In the genomic region with DNA sequence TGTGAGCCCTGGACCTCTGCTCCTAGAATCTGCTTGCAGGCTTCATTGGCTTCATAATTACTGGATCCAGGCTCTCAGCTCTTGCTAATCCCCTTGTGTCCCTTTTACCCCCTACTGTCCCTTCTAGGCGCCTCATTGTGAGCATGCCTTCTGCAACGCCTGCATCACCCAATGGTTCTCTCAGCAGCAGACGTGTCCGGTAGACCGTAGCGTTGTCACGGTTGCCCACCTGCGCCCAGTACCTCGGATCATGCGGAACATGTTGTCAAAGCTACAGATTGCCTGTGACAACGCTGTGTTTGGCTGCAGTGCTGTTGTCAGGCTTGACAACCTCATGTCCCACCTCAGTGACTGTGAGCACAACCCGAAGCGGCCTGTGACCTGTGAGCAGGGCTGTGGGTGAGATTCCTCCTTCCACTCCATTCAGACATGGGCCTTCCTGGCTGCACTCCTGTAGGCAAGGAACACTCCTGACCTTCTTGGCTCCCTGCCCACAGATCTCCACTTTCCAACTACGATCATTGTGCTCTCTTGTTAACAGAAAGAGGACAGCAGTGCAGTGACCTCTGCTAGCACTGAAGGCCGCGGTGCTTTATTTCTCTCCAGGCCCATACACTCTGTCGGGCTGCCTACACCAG, we compare ENCODE assay signal across 8 mouse cellular contexts. TPM values are rescaled to one million over a fixed set of nuclear protein-coding genes. Genes with fewer than 3 reads are reported as not detected.
DNase-seq lines count a peak whose midpoint lies in the region; ATAC-seq and TF ChIP-seq lines count a peak whose summit lies in the region.
"Had no signal": no experiment of that assay in that cellular context is flagged by ENCODE, and none has a peak within 500 bp of the region (broad histone marks: within the 10 kb centered on the region; RNA-seq: fewer than 3 reads in every experiment).

No protein-coding gene starts in this region.

- no peak for TF ChIP-seq CTCF in heart, postnatal 0 days (IDR thresholded peaks at IDR 0.05; ENCODE audit: low read depth)
- no peak for TF ChIP-seq CTCF in lung, embryonic 14.5 days (IDR thresholded peaks at IDR 0.05; ENCODE audit: low read depth)

- peak overlapping the region; percentile 79 for H3K27ac ChIP-seq in heart, postnatal 0 days (ENCODE audit: low read depth)
- no peak overlapping the region for H3K27ac ChIP-seq in lung, embryonic 14.5 days (ENCODE audit: low read depth)
- H3K27ac ChIP-seq: midbrain, embryonic 12.5 days had no signal

- peak overlapping the region; percentile 11; the same call in 1 of the 2 replicates for H3K9ac ChIP-seq in heart, postnatal 0 days (replicated peaks; ENCODE audit: low read depth, low read length)
- no peak overlapping the region for H3K9ac ChIP-seq in lung, embryonic 14.5 days
- H3K9ac ChIP-seq: midbrain, embryonic 12.5 days had no signal

- H3K4me2 ChIP-seq in heart, postnatal 0 days (ENCODE audit: low read depth, low read length), result no peak overlapping the region
- H3K4me2 ChIP-seq in lung, embryonic 14.5 days, result no peak overlapping the region
- H3K4me2 ChIP-seq: midbrain, embryonic 12.5 days had no signal

- 66% methylated on average over 17 of the region's 17 CpGs for WGBS in heart, postnatal 0 days
- 84% methylated on average over 17 of the region's 17 CpGs for WGBS in lung, embryonic 14.5 days

- H3K9me3 ChIP-seq in heart, postnatal 0 days (replicated peaks; ENCODE audit: control insufficient read depth, low read length), result no peaks in the 10 kb centered on the region
- H3K9me3 ChIP-seq in lung, embryonic 14.5 days (ENCODE audit: low read depth, low read length), result no peaks in the 10 kb centered on the region
- H3K9me3 ChIP-seq: midbrain, embryonic 12.5 days had no signal

- TF ChIP-seq EP300 in heart, postnatal 0 days (IDR thresholded peaks at IDR 0.05; ENCODE audit: low read depth), result no peak

- H3K36me3 ChIP-seq in heart, postnatal 0 days (replicated peaks; ENCODE audit: control insufficient read depth, insufficient read depth, low read length), result peaks cover 47% of the 10 kb centered on the region
- peaks cover 82% of the 10 kb centered on the region for H3K36me3 ChIP-seq in lung, embryonic 14.5 days (ENCODE audit: insufficient read depth)

- peaks cover 14% of the 10 kb centered on the region; the same call in 1 of the 2 replicates for H3K4me1 ChIP-seq in heart, postnatal 0 days (ENCODE audit: control insufficient read depth, insufficient read depth)
- H3K4me1 ChIP-seq in lung, embryonic 14.5 days (ENCODE audit: insufficient read depth), result no peaks in the 10 kb centered on the region
- H3K4me1 ChIP-seq: midbrain, embryonic 12.5 days had no signal

- no peaks in the 10 kb centered on the region for H3K27me3 ChIP-seq in heart, postnatal 0 days (ENCODE audit: control insufficient read depth, insufficient read depth, low read length)
- H3K27me3 ChIP-seq in lung, embryonic 14.5 days (ENCODE audit: insufficient read depth, low read length), result no peaks in the 10 kb centered on the region
- H3K27me3 ChIP-seq: midbrain, embryonic 12.5 days had no signal

- peak; percentile 85 for ATAC-seq in heart, postnatal 0 days (ENCODE audit: insufficient read depth, low read depth)
- no peak for ATAC-seq in lung, embryonic 14.5 days (ENCODE audit: insufficient read depth)
- ATAC-seq in erythroblast, adult 5-6 weeks (replicated peaks; ENCODE audit: low FRiP score, poor library complexity, severe bottlenecking), result no peak

- peak; percentile 57 to 62 for DNase-seq in right cerebral cortex, postnatal 10 days (ENCODE audit: low spot score in 2 of 2)
- DNase-seq in right cerebral cortex, postnatal 36 days (ENCODE audit: low spot score in 2 of 2), result no peak
- DNase-seq in cerebellum, adult 18-20 months, result peak; percentile 77 to 79
- peak; percentile 75 for DNase-seq in heart, postnatal 0 days (ENCODE audit: low spot score)
- peak; percentile 42 for DNase-seq in lung, embryonic 14.5 days
- DNase-seq in thymus, postnatal 14 days, result peak; percentile 28

- no peak overlapping the region for H3K4me3 ChIP-seq in heart, postnatal 0 days (ENCODE audit: low read depth, low read length)
- H3K4me3 ChIP-seq in lung, embryonic 14.5 days (ENCODE audit: low read depth, low read length), result no peak overlapping the region
- H3K4me3 ChIP-seq: midbrain, embryonic 12.5 days had no signal

RNA-seq across cellular contexts. Expression of a gene that starts 23.7 kb away (rescaled TPM):
- 40.8 and 42.1 TPM in 2 replicates for total RNA-seq in heart, postnatal 0 days (2014; rRNA removed; ENCODE audit: low replicate concordance)
- polyA plus RNA-seq in heart, postnatal 0 days (2015; fragmentation: Nextera tagmentation; extraction: Ambion mirVana), result 31.9 and 32.9 TPM in 2 replicates
- polyA plus RNA-seq in lung, embryonic 14.5 days (2014; fragmentation: Nextera tagmentation; extraction: Ambion mirVana), result 81.1 and 89.6 TPM in 2 replicates
- total RNA-seq in erythroblast, adult 5-6 weeks (2015; ENCODE audit: low replicate concordance), result 22.1 and 31.6 TPM in 2 replicates
- 29.0 and 34.7 TPM in 2 replicates for total RNA-seq in erythroblast, adult 5-6 weeks (2017; ENCODE audit: low replicate concordance)

RNA-seq across cellular contexts. Expression of a gene that starts 23.8 kb away (rescaled TPM):
- total RNA-seq in heart, postnatal 0 days (2014; rRNA removed; ENCODE audit: low replicate concordance), result 27.1 and 27.3 TPM in 2 replicates
- 21.9 and 24.0 TPM in 2 replicates for polyA plus RNA-seq in heart, postnatal 0 days (2015; fragmentation: Nextera tagmentation; extraction: Ambion mirVana)
- polyA plus RNA-seq in lung, embryonic 14.5 days (2014; fragmentation: Nextera tagmentation; extraction: Ambion mirVana), result 32.8 and 33.5 TPM in 2 replicates
- total RNA-seq in erythroblast, adult 5-6 weeks (2015; ENCODE audit: low replicate concordance), result 2.9 and 4.6 TPM in 2 replicates
- total RNA-seq in erythroblast, adult 5-6 weeks (2017; ENCODE audit: low replicate concordance), result 2.9 and 3.3 TPM in 2 replicates

RNA-seq across cellular contexts. Expression of a gene that starts 24.0 kb away (rescaled TPM):
- total RNA-seq in heart, postnatal 0 days (2014; rRNA removed; ENCODE audit: low replicate concordance), result 28.1 and 34.6 TPM in 2 replicates
- 55.5 and 56.1 TPM in 2 replicates for polyA plus RNA-seq in heart, postnatal 0 days (2015; fragmentation: Nextera tagmentation; extraction: Ambion mirVana)
- 77.1 and 83.1 TPM in 2 replicates for polyA plus RNA-seq in lung, embryonic 14.5 days (2014; fragmentation: Nextera tagmentation; extraction: Ambion mirVana)
- 11.1 and 20.1 TPM in 2 replicates for total RNA-seq in erythroblast, adult 5-6 weeks (2015; ENCODE audit: low replicate concordance)
- total RNA-seq in erythroblast, adult 5-6 weeks (2017; ENCODE audit: low replicate concordance), result 7.4 and 15.2 TPM in 2 replicates

RNA-seq across cellular contexts. Expression of a gene that starts 34.3 kb away (rescaled TPM):
- not detected in 2 replicates for total RNA-seq in heart, postnatal 0 days (2014; rRNA removed; ENCODE audit: low replicate concordance)
- not detected in 2 replicates for polyA plus RNA-seq in heart, postnatal 0 days (2015; fragmentation: Nextera tagmentation; extraction: Ambion mirVana)
- 0.18 TPM in 1 of 2 replicates, not detected in the other for polyA plus RNA-seq in lung, embryonic 14.5 days (2014; fragmentation: Nextera tagmentation; extraction: Ambion mirVana)
- not detected in 2 replicates for total RNA-seq in erythroblast, adult 5-6 weeks (2015; ENCODE audit: low replicate concordance)
- not detected in 2 replicates for total RNA-seq in erythroblast, adult 5-6 weeks (2017; ENCODE audit: low replicate concordance)
- polyA plus RNA-seq: midbrain, embryonic 12.5 days had no signal

RNA-seq across cellular contexts. Expression of a gene that starts 58.4 kb away (rescaled TPM):
- total RNA-seq in heart, postnatal 0 days (2014; rRNA removed; ENCODE audit: low replicate concordance), result 14.3 and 17.6 TPM in 2 replicates
- polyA plus RNA-seq in heart, postnatal 0 days (2015; fragmentation: Nextera tagmentation; extraction: Ambion mirVana), result 4.2 and 4.5 TPM in 2 replicates
- 15.8 and 17.0 TPM in 2 replicates for polyA plus RNA-seq in lung, embryonic 14.5 days (2014; fragmentation: Nextera tagmentation; extraction: Ambion mirVana)
- total RNA-seq in erythroblast, adult 5-6 weeks (2015; ENCODE audit: low replicate concordance), result 7.7 and 30.0 TPM in 2 replicates
- total RNA-seq in erythroblast, adult 5-6 weeks (2017; ENCODE audit: low replicate concordance), result 2.9 and 3.5 TPM in 2 replicates

Comparison
In these comparisons a context has a peak if more than half of its experiments do, and no peak if none do; other contexts are left out.
1. DNase-seq: peak in right cerebral cortex, postnatal 10 days (2 of 2), cerebellum, adult 18-20 months (2 of 2), heart, postnatal 0 days (single experiment), lung, embryonic 14.5 days (single experiment) and thymus, postnatal 14 days (single experiment); none in right cerebral cortex, postnatal 36 days (0 of 2).